Mouse (Mus musculus): ENCODE data around the gene 8030411F24Rik. TPM values are rescaled to one million over a fixed set of nuclear protein-coding genes. Genes with fewer than 3 reads are reported as not detected.
"Not testable (repeated sequence)": the region's sequence is repeated elsewhere in the genome, so short reads cannot be mapped to it uniquely, and the experiment has no call there.

The 8030411F24Rik gene
- total RNA-seq (2021), result not detected
- long read RNA-seq, experiment 1, result 0 reads
- long read RNA-seq, experiment 2, result 0 reads

DNA sequence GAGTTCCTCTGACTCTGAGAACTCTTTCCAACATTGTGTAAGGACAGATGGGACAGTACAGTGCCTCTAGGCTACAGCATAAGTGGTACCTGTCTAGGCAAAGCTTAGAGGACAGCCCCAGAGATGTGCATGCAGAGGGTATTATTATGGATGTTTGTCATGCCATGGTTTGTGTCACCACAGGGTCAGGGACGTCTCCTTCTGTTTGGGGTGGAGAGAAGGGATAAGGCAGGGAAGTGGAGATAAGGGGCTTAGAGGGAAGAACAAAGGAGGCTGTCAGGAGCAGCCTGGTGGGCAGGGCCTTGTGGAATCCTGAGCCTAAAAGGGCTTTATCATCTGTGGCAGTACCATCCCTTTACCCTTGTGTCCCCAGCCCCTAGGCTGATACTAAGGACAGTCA lies at the start of gene 8030411F24Rik:
Gene 8030411F24Rik, plus strand, starts transcription at position 301 of the 400 bp plus-strand sequence.
- no peak for DNase-seq (ENCODE audit: low spot score in 2 of 2)

DNA sequence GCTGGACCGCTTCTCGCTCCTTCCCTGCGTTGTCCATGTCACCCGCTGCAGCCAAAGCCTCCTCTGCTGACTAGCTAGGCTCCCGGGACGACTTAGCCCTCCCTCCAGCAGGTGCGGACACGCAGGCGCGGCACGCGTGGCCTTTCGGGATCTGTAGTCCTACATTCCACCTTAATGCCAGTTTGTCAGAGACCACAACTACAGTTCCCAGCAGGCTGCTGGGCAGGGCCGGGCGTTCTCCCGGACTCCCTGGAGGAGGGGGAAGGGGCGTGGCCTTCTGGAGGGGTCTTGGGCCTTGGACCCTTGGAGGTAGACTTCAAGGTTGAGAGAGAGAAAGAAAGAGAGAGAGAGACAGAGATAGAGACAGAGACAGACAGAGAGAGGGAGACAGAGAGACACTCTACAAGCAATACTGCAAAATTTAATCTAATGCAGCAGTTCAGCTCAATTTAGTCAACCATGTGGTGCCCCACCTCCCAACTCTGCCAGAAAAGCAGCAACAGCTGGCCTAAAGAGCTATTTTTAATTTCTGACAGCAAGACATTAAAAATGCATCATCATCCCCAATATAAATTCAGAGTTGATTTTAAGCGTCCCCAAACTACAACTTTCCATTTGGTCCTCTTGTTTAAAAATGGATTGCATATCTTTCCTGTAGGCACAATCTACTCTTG lies 49.3 kb upstream of the 8030411F24Rik start, which contains the start of gene Napb:
Gene Napb, minus strand, starts transcription at position 141 of the 674 bp plus-strand sequence.
- DNase-seq (ENCODE audit: low spot score in 2 of 2), result peak; percentile 95 to 96

DNA sequence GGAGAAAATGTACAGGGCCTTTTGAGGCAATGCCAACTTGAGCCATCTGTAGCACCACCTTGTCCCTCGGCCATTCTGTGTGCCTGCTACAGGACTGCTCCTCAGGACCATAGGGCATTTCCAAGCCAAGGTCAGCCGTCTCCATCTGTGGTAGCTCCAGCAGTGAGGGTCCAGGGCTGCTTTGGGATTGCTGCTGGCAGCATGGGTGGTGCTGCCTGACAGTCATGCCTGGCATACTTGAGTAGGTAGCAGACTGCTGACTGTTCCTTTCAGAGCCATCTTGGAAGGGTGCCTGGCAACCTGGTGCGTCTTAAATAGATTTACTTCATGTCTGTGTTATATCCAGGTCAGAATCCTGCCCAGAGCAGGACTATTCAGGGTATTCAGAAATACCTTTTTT lies 38.8 kb upstream of the 8030411F24Rik start:
- peak; percentile 59 to 64 for DNase-seq (ENCODE audit: low spot score in 2 of 2)

DNA sequence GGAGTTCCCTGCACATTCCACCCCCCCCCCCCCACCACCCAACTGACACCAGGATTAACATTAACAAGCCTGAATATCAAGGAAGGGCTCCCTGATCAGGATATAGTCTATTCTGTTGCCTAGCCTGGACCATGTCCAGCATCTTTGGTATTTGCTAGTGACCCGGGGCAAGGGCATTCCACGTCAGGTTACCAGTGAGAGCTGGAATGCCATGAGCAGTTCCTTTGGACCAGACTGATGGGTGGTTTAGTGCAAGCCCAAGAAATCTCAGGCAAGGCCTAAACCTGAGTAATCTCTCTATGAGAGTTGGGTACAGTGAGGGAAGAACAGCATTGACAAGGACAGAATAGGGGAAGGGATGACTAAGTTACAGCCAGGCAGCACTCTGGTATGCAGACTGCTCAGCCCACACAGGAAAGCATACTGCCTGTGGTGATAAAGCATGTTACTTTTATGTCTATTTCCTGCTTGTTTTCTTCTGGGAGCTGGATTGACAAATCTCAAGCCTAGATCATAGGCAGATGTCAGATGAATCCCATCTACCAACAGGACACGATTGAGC lies 37.9 kb upstream of the 8030411F24Rik start:
- no peak for DNase-seq (ENCODE audit: low spot score in 2 of 2)

DNA sequence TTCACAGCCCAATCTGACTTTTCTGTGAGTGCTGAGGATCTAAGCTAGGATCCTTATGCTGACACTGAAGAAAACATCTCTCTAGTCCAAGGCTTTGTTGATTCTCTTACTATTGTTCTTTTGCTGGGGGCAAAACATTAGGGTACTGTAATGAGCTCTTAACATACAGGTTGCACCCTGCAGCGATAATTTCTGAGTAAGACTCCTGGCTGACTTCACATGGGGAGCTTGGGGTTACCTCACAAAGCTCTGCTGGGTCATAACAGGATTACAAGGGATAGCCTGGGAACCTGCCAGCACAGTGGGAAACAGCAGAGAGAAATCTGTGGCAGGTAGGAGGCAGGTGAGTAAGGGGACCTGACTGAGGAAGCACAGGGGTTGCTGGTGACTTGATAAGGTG lies 31.8 kb upstream of the 8030411F24Rik start, which contains the start of gene Cstl1:
Gene Cstl1, plus strand, starts transcription at position 301 of the 400 bp plus-strand sequence.
- no peak for DNase-seq (ENCODE audit: low spot score in 2 of 2)

DNA sequence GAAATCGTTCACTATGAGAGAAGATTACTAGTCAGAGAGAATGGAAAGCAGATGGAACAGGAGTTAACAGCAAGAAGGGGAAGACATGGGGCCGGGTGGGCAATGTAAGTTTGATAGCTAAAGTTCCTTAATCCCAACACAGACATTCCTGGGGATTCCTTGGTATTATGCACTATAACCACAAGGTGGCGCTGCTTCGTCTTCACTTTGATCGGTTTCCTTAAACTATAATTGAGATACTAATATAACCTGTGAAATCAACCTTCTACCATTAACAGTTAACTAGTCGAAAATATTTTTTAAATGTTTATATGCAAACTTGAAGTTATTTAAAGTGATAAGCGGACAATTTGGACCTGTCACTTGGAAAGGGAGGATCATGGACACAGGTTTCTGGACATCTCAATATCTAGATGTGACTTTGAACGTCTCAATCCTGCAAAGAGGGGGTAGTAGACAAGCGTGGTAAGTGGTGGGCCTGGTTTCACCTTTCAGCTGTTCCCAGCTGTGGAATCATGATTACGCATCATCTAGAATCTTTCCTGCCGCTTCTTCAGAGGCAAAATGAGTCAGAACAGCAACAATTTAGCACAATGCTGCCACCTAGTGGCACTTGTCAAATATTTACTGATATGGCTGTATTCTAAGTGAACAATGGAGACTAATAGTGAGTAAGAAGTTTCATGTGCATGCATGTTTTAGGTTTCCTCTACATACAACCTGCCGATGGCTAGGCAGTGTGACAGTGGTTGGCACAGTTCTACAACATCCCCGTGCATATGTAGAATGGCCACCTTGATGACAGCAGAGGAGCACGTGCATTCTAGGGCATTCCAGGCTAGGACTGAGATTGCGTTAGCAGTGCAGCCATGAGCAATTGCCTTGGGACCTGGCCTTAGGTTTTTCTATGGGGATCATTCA lies 29.7 kb upstream of the 8030411F24Rik start:
- DNase-seq (ENCODE audit: low spot score in 2 of 2), result peak; percentile 77 to 78

DNA sequence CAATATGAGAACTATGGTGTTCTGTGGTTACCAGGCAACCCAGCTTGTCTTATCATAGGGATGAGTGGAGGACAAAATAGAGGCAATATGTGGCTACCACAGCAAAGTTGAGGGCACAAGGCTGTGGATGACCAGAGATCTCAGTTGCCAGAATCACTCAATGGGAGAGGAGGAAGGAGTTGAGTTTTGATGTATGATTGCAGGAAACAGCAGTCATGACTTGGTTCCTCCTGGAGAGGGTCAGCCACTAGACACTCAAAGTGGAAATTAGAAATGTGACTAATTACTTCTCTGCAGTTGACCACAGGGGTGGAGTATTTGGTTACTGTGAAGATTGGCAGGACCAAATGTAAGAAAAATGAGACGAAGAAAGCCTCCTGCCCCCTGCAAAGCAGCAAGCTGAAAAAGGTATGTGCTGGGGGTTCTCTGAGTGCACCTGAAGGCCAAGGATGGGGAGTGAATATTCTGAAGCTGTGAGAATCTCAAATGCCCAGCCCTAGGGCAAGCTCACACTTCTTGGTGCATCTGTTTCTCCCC lies 27.4 kb upstream of the 8030411F24Rik start:
- no peak for DNase-seq (ENCODE audit: low spot score in 2 of 2)

DNA sequence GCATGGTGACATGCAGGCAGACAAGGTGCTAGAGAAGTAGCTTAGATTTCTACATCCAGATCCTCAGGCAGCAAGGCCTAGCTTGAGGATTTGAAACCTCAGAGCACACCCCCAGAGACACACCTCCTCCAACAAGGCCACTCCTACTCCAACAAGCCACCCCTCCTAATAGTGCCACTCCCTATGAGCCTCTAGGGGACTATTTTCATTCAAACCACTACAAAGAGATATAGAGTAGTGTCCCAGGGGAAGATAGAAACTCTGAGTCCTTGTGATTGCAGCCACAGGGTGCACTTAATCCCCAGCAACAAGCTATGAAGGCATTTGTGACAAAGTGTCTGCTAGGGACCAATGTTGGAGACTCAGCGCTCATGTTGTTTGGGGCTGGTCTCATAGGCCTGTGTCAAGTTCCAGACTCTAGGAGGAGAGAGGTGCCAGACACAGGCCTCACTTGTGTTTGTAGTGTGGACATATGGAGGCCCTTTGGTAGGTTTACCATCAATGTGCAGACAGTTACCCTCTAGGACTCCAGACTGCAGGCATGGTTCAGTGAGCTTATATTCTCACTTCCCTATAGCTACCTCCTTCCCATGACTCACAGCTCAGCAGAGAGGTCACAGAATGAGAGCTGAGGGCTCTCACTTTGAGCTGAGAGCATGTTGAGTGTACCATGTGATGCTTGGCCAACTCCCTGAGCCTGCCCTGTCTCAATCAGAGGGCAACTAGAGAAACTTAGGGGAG lies 18.0 kb upstream of the 8030411F24Rik start:
- DNase-seq (ENCODE audit: low spot score in 2 of 2), result no peak

DNA sequence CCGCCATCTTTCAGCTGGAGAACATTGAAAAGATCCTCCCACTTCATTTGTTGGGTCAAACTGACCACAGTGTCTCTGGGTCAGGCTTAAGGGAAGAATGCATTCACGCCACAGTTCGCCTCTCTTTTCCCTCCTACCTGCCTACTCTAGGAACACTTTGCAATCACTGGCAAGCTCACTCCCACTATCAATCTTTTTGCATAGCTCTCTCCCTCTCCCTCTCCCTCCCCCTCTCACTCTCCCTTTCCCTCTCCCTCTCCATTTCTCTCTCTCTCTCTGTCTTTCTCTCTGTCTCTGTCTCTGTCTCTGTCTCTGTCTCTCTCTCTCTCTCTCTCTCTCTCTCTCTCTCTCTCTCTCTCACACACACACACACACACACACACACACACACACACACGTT lies 10.4 kb upstream of the 8030411F24Rik start, which contains the start of gene Cst11:
Gene Cst11, minus strand, starts transcription at position 101 of the 400 bp plus-strand sequence.
- not testable (repeated sequence) for DNase-seq (ENCODE audit: low spot score in 2 of 2)

DNA sequence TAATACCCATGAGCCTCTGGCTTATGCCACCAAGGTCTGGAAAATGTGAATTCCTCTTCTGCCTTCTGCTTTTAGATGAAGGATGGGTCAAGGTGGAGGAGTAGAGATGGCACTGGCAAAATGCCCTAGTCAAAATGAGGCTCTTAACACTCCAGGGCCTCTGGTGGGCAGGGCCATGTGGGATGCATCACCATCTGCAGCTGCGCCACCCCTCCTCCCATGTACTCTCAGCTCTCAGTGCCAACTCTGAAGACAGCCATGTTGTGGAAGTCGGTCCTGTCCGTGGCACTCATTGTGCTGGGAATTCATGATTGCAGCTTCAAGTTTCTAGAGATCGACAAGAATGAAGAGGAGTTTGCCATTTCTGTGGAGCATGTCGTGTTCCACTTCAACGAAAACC lies 7.3 kb downstream of the 8030411F24Rik start, which contains the start of gene Cst12:
Gene Cst12, plus strand, starts transcription at position 220 of the 400 bp plus-strand sequence.
- DNase-seq (ENCODE audit: low spot score in 2 of 2), result peak in 1 of 2 experiments; percentile 2

DNA sequence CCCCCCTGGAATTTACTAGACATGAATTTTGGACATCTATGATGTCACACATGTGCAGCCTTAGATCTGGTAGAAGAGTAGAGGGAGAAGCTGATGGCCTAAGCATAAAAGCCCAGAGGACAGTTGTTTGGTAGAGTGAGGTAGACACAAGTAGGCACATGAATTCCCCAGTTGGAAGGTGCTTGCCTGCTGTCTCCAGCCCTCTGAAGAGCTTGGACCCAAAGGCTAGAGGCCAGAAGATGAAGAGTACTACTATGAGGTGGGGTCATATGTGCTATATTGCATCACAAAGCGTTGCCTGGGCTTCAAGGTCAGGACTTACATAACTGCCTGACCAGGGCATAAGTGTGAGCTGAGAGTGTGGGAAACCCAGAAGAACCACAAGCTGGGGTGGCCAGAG lies 16.7 kb downstream of the 8030411F24Rik start, which contains the start of gene Cst8:
Gene Cst8, plus strand, starts transcription at position 301 of the 400 bp plus-strand sequence.
- no peak for DNase-seq (ENCODE audit: low spot score in 2 of 2)

DNA sequence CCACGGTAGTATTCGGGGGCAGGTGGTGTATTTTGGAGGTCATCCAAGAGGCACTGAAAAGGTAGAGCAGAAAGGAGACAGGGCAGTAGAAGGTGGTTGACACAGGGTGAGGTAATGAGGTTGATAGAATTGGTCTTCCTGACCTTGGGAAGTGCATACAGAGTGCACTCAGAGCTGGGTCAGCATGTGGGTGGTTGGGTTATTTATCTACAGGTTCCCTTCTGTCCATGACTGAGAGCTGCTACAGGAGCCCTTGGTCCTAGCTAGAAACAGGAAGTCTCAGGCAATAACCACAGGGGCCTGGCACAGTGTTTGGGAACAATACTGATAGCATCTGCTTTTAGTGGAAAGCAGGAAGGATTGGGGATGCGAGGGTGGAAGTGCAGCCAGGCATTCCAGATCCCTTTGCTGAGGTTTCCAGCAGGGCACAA lies 19.7 kb downstream of the 8030411F24Rik start:
- DNase-seq (ENCODE audit: low spot score in 2 of 2), result no peak

DNA sequence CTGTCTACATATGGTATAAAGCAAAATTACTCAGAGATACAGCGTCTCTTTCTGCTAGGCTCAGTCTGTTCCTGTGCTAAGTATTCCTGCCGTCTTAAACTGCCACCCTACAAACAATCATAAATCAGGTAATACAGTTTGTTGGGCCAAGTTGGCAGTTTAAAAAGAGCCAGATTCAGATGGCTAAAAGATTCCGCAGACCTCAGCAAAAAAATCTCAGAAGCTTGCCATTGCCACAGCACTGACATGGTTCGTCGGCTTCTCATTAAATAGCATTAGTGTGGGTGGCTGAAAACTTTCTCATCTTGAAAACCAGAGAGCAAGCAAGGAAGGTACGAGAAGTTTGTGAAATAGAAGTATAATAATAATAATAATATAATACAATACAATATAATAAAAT lies 24.9 kb downstream of the 8030411F24Rik start:
- no peak for DNase-seq (ENCODE audit: low spot score in 2 of 2)

DNA sequence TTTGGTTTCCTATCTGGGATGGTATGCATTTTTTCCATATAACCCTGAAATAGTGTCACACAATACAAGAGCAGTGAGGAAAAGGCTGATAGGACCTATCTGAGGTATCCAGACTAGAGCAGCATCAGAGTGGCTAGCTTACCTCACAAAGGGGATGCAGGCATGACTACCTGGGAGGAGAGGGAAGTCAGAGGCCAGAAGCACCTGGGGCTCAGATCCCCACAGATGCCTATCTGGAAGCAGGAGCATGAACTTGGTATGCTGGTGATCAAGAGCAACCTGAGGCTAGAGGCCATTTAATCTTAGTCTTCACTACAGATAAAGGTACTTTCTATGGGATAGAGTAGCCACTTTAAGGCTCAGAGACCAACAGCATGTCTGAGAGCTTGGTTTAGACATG lies 38.1 kb downstream of the 8030411F24Rik start, which contains the start of gene Cst13:
Gene Cst13, plus strand, starts transcription at position 173 of the 400 bp plus-strand sequence.
- no peak for DNase-seq (ENCODE audit: low spot score in 2 of 2)

DNA sequence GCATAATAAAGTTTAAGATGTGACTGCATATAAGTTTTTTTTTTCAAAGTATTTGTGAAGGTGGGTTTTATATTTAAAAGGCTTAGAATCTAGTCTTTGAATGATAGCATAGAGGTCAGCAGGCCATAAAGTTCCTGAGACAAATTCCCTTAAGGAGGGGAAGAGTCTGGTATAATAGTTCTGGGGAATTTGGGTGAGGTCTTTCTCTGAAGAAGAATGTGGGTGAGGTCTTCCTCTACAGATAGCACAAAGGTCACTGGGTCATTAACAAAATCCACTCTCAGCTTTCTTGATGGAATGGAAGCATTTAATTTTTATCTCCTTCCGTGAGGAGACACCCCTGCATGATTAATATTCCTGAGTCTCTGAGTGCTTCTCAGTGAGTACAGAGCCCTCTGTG lies 44.2 kb downstream of the 8030411F24Rik start:
- DNase-seq (ENCODE audit: low spot score in 2 of 2), result no peak

DNA sequence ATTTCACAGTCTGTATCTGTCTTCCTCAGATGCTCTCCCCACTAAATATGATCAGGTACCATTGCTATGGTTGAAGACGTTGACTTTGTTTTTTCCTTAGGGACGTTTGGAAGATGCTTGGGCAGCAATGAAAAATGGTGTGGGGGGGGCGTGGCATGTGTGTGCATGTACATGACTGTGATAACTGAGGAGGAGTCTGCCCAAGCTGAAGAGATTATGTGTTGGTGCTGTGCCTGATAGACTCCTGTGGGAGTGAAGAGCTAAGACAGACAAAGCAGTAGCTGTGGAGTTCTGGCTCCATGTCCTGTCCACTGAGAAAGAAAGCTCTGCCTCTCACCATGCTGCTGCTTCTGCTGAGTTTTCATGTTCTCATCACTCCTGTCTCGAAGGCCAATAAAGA lies 53.1 kb downstream of the 8030411F24Rik start, which contains the start of gene Cst9:
Gene Cst9, plus strand, starts transcription at position 236 of the 400 bp plus-strand sequence.
- no peak for DNase-seq (ENCODE audit: low spot score in 2 of 2)

All from left cerebral cortex, adult 18-20 months (tissue).